Mouse (Mus musculus): Measurements from ENCODE around the gene Grxcr1.

- TF ChIP-seq EP300 (optimal IDR thresholded peaks at IDR 0.05) (no peak), CTCF (IDR thresholded peaks at IDR 0.05; ENCODE audit: low read depth) (no peak)
Observed at GRCm38 (mm10) chr5:68051101-68051500, 19.5 kb downstream of the Grxcr1 start.
